Mouse (Mus musculus) kidney, postnatal 4 days (tissue): ENCODE results near the gene Iqgap2.

ENCODE experiments used
- DNase-seq, 2 experiments: peaks; one replicate each; pipeline ENCODE4 v3.0.0; 2021; ENCODE audit warnings: mixed read lengths in 2 of 2

Iqgap2 gene

DNA sequence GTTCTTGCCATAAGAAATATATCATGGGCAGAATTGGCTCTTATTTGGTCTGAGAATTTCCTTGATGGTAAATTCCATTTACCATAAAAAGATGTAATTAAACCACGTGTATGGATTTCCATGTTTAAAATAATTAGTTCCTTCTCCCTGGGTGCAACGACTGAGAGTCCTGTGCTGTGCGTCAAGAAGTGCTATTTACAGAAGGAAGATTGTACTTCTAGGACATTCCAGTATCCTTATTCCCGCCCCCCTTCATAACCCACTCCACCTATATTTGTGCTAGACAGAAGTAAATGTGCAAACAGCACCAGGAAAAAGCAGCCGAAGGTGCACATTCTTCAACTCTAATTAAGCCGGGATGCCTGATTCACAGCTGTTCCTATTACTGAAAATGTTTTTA lies 65.5 kb downstream of the Iqgap2 start:
- DNase-seq, result no peak

DNA sequence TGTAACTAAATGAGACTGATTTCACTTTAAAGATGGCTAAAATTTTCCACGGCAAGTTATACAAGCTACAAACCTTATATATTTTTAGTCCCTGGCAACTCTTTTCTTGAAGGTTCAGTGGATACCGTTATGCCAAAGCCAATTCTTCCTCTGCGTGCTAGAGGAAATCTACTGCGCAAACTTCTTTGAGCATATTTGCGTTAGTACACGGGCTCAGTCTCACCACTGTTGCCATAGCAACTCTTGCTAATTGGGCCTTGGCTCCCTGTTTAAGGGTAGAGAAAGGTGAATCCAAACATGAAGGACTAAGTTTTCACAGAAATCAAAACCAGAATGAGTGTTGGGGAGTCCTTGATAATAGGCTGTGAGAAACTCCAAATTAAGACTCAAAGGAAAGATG lies 68.8 kb downstream of the Iqgap2 start:
- no peak for DNase-seq

DNA sequence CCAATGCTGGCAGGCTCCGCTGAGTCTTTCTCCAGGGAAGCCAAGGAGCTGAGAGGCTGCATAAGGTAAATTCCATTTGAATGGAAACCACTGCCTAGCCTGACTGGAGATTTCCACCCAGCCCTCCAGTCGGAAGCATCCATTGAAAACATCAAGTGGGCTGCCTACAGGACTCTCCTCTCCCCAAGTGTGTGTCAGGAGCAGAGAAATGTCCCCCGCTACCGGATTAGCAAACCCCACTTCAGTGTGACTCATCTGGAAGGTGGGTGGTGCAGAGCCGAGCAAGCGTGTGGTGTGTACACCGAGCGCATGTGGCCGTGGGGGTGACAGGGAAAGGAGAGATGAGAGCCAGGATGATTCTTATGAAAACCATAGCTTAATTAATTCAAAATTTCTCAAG lies 71.7 kb downstream of the Iqgap2 start:
- DNase-seq, result no peak

DNA sequence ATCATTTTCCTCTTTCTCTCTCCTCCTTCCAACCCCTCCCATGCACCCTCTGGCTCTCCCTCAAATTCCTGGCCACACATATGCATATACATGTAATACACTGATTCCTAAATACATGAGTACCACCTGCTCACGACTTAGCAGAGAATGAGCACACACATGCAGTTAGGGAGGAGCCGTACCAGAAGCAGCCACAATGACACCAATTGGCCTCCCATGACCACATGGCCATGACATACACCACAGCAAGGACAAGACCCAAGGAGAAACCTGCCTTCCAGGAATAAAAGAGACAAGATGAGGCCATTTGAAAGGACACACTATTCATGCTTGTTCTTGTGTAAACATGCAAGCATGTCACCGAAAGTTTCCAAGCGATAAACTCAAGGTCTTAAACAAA lies 72.8 kb downstream of the Iqgap2 start:
- DNase-seq, result no peak

DNA sequence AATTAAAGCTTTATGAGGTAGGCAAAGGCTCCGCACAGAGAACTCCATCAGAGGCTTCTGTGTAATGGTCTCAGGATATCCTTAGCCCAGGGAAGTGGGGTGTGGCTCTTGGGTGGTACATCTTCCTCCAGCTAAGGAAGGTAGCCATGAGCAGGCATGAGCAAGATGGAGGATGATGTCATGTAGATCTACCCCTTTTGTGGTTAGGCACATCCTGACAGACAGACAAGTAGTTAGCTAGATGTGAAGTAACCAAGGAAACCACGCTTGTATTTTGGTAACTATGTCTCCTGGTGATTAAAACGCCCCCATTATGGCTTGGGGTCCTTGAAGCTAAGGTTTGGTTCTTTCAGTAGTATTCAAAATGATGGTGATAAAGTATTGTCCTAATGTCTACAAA lies 78.1 kb downstream of the Iqgap2 start:
- no peak for DNase-seq

DNA sequence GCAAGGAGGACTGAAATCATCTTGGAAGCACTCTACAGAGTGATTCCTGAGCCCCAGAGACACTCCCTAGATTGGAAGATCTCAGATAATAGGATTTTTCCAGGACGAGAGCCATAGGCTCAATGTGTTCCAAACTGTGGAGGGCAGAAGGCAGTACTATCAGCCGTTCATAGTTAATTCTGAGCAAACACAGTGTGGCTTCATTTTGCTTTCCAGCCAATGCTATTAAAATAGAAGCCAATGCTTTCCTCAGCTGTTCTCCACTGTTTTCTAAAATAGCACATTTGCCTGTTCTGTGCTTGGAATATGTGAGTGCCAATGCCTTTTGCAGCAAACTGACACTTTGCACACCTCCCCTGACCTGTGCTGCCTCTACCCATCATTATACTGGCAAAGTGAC lies 80.9 kb downstream of the Iqgap2 start:
- no peak for DNase-seq

DNA sequence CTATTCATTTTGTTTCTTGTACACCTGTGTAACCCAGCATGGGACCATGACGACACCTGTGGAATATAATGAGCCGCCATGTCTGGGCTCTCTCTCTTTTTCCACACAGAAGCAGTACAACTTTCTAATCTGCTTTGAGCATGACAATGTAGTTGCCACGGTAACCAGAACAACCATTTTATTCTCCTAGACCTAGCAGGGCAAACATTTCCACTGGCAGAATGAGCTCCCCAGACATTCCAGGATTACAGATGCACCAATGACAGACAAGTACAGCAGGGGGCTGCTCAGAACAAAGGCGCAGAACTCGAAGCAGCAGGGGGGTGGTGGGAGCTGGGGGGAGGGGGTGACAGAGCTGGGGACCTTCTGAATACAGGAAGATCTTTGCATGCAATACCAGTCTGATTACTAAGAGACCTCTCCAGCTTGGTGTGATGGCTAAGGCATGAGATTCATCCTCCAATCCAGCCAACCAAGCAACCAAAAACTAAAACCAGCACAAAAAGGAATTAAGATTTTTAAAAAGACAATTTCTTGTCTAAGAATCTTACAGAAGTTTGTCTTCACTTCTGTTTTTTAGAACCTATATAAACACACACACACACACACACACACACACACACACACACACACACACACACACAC lies 84.5 kb downstream of the Iqgap2 start:
- no peak for DNase-seq

DNA sequence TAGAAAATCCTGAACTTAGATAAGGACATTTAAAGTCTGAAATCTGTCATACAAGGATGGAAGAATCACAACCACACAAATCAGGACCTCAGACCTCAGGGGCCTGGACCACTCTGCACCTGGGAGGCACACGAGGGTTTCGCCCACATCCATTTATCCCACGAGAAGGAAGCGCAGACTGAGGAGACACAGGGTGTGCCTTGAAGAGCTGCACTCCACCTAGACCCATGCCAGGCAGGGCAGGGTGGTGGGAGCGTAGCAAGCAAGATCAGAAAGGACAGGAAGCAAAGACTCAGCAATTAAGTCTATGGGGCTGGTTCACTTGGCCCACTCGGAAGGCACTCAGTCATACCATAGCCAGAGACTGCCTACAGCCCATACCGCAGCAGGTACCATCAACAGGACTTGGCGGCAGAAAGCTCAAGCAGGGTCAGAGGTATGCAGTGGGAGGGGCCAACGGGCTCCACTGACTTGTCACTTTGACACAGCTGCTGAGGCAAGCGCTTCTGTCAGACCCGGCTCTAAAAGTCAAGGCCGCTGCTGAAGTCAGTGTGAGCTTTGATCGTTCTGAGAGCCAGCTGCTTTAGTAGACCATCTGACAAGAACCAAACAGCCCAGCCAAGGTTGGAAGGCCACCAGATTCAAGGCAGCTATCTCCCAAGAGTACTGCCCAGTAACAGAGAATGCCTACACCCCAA lies 86.1 kb downstream of the Iqgap2 start:
- DNase-seq, result peak; percentile 50 to 72

DNA sequence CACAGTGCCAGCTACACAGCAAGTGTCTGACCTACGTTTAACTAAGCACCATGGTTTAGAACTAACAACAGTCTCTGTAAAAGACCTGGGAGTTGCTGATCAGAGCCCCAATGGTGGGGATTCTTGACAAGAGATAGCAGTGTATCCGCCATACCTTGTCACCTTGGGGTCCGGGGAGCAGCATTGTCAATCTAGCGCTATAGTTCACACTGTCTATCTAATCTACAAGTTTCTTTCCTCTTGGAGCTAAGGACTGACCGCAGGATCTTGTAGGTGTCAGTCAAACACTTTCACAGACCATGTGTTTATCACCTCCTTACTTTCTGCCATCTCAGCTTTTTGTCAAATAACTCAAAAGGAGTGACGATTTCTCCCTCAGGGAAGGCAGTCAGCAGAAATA lies 87.6 kb downstream of the Iqgap2 start:
- no peak for DNase-seq

DNA sequence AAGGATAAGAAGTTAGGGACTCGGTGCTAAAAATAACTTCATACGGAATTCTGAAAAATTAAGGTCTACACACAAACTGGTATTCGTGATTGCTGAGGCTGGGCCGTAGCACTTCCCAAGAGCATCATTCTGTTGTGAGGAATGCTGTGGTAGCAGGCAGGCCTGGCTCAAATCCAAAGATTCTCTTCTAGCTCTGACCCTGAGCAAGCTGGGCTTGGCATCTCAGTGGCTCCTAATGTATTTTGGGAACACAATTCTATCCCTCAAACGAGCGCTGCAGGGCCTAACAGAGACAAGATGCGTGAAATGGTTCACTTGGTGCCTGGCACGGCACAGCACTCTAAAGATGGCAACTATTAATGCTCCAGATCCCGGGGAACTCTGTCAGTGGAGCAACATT lies 90.8 kb downstream of the Iqgap2 start:
- DNase-seq, result no peak

DNA sequence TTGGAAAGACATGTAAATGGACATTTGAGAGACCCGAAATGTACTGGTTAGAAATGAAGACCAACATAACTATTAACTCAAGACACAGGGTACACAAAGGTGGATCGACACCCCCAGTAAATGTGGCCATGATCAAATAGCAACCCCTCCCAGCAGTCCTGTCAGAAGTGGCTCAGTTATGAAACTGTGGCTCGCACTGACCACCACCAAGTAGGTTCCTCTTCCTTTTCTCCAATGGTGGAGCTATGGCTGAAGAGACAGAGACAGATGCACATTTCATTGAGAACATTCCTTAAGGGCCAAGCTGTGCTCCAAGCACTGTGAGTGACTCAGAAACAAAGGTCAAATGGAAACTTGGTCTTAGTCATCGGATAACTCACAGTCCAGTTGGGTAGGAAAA lies 92.4 kb downstream of the Iqgap2 start:
- no peak for DNase-seq

DNA sequence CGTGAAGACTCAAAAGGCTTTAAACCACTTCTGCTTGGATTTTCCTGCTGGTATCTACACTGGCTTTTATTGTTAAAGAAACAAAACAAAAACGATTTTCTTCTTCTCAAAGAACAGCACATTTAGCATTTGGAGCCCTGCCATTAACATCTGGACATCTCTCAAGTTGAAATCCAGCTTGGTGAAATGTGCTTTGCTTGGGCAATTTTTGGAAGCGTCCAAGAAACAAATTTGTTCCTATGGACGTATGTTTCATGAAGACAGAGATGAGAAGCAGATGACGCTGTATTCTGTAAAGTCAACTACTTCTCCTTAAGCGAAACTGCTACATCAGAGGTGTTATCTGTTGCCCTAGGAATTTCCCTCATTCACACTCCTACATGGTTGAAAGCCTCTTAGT lies 93.0 kb downstream of the Iqgap2 start:
- no peak for DNase-seq

DNA sequence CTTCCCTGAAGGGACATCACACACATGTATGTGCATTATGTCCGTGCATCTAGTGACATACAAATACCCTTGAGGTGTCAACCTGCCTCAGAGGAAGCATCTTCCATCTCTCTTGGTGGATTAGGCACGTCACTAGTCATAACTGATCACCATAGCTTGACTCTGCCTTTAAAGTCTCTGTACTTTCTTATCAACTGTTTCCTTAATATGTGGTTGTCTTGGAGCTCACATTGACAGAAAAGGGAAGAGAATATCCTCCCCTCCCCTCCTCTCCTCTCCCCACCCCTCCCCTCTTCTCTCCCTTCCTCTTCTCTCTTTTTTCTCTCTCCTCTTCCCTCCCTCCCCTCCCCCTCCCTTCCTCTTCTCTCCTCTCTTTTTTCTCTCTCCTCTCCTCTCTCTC lies 94.2 kb downstream of the Iqgap2 start:
- DNase-seq, result no peak

DNA sequence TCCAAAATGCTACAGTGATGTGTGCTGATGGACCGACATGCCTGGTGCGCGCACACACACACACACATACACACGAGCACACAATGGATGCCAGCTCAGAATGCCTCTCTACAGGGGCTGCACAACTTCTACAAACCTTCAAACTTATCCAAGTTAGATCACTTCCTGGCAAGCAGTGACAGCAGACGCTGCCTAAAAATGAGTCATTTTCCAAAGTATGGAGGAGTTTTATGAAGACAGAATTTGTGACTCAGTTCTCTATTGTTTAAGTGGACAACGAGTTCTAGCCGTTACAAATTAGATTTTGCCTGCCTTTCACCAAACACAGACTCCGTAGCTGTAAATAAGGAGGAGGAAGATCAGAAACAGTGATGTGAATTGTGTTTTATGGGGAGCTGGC lies 97.4 kb downstream of the Iqgap2 start:
- no peak for DNase-seq

DNA sequence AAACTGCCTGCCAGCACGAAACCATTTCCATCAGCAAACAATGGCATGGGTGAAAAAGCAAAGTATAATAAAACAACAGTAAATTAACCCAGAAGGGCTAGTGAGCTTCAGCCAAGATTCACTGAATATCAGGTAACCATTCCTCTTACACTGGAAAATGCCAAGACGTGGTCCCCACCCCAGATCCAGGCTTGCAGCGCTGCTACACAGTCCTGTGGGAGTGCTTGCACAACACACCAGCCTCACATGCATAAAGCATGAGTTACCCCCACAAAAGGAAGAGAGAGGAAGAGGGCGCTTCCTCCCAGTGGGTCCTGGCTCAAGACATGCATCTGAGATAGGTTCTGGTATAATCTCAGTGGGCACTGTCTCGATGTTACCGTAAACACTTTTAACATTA lies 100.8 kb downstream of the Iqgap2 start:
- DNase-seq, result no peak

DNA sequence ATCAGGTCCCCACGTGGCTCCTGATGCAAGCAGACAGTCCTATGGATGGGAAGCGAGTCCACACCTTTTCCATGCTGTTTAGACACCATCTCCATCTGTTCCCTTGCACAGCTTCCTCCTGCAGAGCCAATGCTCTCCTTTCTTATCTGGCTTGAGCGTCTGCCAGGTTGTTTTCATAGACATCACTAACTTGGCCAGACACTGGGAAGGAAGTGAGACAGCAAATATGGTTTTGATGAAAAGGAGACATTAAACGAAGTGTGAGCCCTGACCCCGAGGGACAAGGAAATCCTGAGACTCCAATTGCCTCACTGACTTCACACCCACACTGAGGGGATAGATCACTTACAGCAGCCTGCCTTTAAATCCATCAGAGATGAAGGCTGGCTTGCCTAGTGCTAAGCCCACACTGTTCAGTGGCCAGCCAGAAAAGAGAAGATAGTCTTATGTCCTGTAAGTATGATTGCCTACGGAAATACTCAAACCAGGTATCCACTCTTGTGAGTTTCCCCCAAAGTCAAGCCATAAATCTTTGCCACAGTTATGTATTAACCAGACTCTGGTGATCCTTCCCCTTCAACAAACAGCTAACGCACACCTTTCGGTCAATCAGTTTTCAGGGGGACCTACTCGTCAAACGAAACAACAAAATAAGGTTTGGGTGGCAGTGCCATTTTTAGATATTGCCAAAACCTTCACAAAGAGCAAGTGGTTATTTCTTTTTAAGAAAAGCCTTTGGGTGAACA lies 102.9 kb downstream of the Iqgap2 start:
- peak in 1 of 2 experiments; percentile 31 for DNase-seq

DNA sequence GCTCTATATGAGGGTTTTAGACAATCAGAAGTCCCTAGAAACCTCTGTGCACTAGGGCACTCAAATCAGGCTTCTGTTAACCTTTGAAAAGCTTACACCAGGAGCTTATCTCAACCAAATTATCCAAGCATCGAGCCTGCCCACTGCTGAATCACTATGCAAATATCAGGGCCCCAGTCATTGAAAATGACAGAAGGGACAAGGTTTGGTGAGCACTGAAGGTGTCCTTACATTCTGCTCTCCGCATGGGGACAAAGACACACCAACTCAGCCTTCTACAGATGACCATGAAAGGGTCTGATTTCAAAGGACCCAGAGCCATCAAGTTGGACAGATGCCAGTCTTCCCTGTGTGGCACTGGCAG lies 108.8 kb downstream of the Iqgap2 start:
- no peak for DNase-seq

DNA sequence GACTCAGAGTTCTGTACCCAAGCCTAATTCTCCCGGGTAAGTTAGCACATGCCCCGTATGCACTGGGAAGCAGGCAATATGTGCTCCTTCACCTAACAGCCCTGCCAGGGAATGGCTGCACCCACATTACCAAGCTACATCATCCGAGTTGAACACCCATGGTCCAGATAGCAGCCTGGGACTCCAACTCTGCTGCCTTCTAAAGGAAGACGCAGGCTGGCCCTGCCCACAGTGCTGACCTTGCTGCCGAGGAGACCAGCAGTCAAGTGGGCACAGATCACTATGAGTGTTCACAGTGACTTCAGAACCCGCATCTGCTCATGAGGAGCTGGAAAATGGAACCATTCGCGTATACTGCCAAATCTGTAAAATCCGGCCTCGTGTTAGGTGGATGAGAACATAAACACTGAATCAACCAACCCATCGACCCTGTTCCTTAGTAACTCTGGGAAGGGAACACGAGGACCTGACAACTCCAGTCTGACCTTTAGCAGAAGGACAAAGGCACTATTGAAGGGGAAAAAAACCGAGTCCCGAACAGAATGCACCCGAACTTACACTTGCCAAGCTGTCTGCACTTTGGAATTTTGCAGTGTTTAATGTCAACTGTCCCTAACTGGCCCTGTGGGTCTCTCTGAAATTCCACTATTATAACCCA lies 109.3 kb downstream of the Iqgap2 start:
- no peak for DNase-seq

DNA sequence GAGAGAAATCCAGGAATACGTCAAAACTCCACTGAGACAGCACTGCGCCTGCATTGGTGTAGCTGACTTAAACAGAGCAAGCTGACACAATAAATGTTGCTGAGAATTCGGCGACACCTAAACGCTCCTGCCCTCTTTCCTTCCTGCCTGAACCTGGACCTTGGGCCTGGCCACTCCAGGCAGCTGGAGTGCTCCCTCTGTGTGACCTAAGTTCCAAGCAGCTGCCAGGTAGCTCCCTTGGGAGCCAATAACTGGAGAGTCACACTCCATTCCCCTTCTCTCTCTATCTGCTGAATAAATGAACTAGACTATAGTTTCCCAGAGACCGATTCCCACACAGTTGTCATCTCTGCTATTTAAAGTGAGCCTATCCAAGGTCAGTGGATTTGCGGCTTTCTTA lies 111.7 kb downstream of the Iqgap2 start:
- no peak for DNase-seq

DNA sequence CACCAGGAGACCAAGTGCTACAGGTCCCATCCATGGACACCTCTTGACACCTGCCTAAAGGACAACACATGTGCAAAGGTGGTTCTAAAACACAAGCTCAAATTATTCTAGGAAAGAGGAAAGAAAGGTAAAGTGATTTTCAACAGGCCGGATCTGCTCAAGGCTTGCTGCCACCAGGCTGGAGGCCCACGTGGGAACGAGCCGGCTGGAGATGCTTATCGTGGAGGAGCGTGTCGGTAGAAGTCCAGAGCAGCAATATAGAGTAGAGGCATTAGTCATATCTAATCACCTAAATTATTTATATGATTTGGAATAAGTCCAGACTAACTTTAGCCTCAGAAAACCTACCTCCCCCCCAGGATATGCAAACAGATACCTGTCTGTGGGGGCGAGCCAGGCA lies 112.5 kb downstream of the Iqgap2 start:
- peak in 1 of 2 experiments; percentile 43 for DNase-seq

DNA sequence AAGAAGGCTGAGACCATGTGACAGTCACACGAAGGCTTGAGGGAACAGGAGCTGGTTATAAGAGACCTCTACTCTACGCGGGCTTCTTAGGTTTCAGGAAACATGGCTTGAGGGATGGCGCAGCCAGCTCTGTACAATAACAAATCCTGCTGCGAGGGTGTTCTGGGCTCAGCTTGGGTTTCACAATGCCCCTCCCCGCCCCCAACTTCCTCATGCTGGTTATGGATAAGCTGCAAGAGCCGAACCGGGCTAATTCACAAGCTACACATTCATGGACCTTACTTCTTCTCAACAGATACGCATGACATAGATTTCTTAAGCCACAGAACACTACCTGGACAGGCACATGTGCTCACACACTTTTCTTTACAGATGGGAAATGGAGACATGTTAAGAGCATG lies 113.0 kb downstream of the Iqgap2 start:
- DNase-seq, result peak; percentile 29 to 35

DNA sequence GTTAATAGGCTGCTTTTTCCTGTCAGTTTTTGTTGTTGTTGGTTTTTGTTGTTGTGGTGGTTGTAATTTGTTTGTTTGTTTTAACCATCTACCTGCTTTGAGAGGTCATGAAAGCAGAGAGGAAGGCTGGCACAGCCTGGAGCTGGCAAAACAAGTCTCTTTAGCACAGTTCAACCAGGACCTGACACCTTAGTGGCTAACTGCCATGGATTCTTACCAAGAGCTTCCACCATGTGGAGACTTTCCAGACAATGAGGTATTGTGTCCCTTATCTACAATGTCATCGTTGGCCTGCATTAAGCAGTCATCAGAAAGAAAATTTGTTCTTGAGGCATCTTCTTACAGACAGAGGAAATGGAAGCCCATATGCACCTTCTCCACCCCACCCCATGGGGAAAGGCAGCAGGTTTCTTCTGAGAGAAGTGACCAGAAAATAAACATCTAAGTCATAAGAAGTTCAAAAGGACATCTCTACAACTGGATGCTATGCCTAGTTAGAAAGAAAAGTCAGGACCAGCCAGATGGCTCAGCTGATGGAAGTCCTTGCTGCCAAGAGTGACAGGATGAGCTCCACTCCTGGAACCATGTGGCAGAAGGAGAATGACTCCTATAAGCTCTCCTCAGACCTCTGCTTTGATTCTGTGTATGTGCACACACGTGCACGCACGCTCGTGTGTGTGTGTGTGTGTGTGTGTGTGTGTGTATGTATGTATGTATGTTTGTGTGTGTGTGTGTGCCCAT lies 113.9 kb downstream of the Iqgap2 start:
- no peak for DNase-seq

DNA sequence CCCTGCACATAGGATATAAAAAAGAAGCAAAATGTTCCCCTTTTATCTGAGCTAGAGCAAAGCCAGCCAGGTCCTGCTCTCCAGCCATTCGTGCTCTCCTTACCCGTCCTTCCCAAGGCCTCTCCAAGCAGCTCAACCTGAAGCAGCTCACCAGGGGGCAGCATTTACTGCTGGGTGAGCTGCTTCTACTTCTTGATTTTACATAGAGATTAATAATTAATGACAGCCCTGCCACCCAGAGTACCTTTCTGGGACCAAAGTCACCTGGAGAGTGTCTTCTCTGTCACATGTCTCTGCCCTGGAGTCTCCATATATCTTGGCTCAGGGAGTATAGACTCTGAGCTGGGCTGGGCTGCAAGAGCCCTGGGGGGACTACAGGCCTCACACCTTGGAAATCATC lies 114.5 kb downstream of the Iqgap2 start:
- DNase-seq, result peak; percentile 82 to 87
